ENCODE assay signal across 8 mouse cellular contexts in genomic region chr17:88440285-88441000, GRCm38 (mm10). TPM values are rescaled to one million over a fixed set of nuclear protein-coding genes. Genes with fewer than 3 reads are reported as not detected.
A peak's percentile ranks its signal among the peaks of the same experiment; 100 is the strongest.
DNase-seq lines count a peak whose midpoint lies in the region; ATAC-seq lines count a peak whose summit lies in the region.

Gene Foxn2, plus strand, starts transcription at chr17:88440711.

- peak; percentile 88 for DNase-seq in 3T3-L1 (ENCODE audit: low read depth, low spot score)
- peak; percentile 88 to 94 for DNase-seq in adrenal gland, postnatal 4 days (ENCODE audit: low spot score in 2 of 2)
- DNase-seq in embryonic facial prominence, embryonic 14.5 days (ENCODE audit: low spot score), result peak; percentile 96
- peak; percentile 89 to 91 for DNase-seq in heart, adult 9 months (ENCODE audit: low spot score in 2 of 2)
- peak; percentile 82 to 90 for DNase-seq in monocyte, adult 2 months (ENCODE audit: low read depth in 1 of 2, low spot score in 2 of 2)
- peak; percentile 95 for DNase-seq in spleen, postnatal 36 days (ENCODE audit: low spot score in 2 of 2)

- peak within 1 kb of the TSS; percentile 80 for H3K4me2 ChIP-seq in embryonic facial prominence, embryonic 14.5 days (ENCODE audit: low read depth, low read length)
- H3K4me2 ChIP-seq in kidney, embryonic 14.5 days (replicated peaks; ENCODE audit: low read depth, low read length), result peak within 1 kb of the TSS; percentile 42
- peak within 1 kb of the TSS; percentile 71 for H3K4me2 ChIP-seq in limb, embryonic 15.5 days

- ATAC-seq in embryonic facial prominence, embryonic 14.5 days (ENCODE audit: low read depth), result peak; percentile 89
- peak; percentile 94 for ATAC-seq in kidney, embryonic 14.5 days (ENCODE audit: low FRiP score, low TSS enrichment)
- peak; percentile 92 for ATAC-seq in limb, embryonic 15.5 days (ENCODE audit: insufficient number of reproducible peaks, low FRiP score, low TSS enrichment, low read depth)

- no peaks in the 10 kb centered on the region for H3K9me3 ChIP-seq in embryonic facial prominence, embryonic 14.5 days (ENCODE audit: control insufficient read depth, low read length)
- no peaks in the 10 kb centered on the region for H3K9me3 ChIP-seq in kidney, embryonic 14.5 days (ENCODE audit: control insufficient read depth, low read length)
- H3K9me3 ChIP-seq in limb, embryonic 15.5 days, result no peaks in the 10 kb centered on the region

- peak within 1 kb of the TSS; percentile 92 for H3K27ac ChIP-seq in embryonic facial prominence, embryonic 14.5 days (replicated peaks; ENCODE audit: low read depth, low read length)
- H3K27ac ChIP-seq in kidney, embryonic 14.5 days (ENCODE audit: low read depth, low read length), result peak within 1 kb of the TSS; percentile 88
- H3K27ac ChIP-seq in limb, embryonic 15.5 days, result peak within 1 kb of the TSS; percentile 95

- H3K4me3 ChIP-seq in embryonic facial prominence, embryonic 14.5 days (ENCODE audit: low read depth, low read length), result peak within 1 kb of the TSS; percentile 89
- peak within 1 kb of the TSS; percentile 92 for H3K4me3 ChIP-seq in kidney, embryonic 14.5 days (ENCODE audit: low read length)
- peak within 1 kb of the TSS; percentile 97 for H3K4me3 ChIP-seq in limb, embryonic 15.5 days

- under 1% methylated on average over 33 of the region's 93 CpGs for WGBS in embryonic facial prominence, embryonic 14.5 days
- WGBS in kidney, embryonic 14.5 days, result 0% methylated on average over 70 of the region's 93 CpGs
- under 1% methylated on average over 89 of the region's 93 CpGs for WGBS in limb, embryonic 15.5 days

- H3K9ac ChIP-seq in embryonic facial prominence, embryonic 14.5 days (ENCODE audit: low read depth, low read length), result peak within 1 kb of the TSS; percentile 90
- peak within 1 kb of the TSS; percentile 93 for H3K9ac ChIP-seq in kidney, embryonic 14.5 days (ENCODE audit: low read depth, low read length)
- H3K9ac ChIP-seq in limb, embryonic 15.5 days, result peak within 1 kb of the TSS; percentile 83

- no peaks in the 10 kb centered on the region for H3K27me3 ChIP-seq in embryonic facial prominence, embryonic 14.5 days (replicated peaks; ENCODE audit: control insufficient read depth, insufficient read depth, low read length)
- no peaks in the 10 kb centered on the region for H3K27me3 ChIP-seq in kidney, embryonic 14.5 days (ENCODE audit: control insufficient read depth, insufficient read depth, low read length)
- no peaks in the 10 kb centered on the region for H3K27me3 ChIP-seq in limb, embryonic 15.5 days

- H3K4me1 ChIP-seq in embryonic facial prominence, embryonic 14.5 days (ENCODE audit: control insufficient read depth, insufficient read depth, low read length), result peaks cover 5% of the 10 kb centered on the region; the same call in 1 of the 2 replicates
- H3K4me1 ChIP-seq in kidney, embryonic 14.5 days (ENCODE audit: control insufficient read depth, insufficient read depth, low read length), result no peaks in the 10 kb centered on the region
- peaks cover 4% of the 10 kb centered on the region; the same call in 1 of the 2 replicates for H3K4me1 ChIP-seq in limb, embryonic 15.5 days

- H3K36me3 ChIP-seq in embryonic facial prominence, embryonic 14.5 days (ENCODE audit: control insufficient read depth, insufficient read depth, low read length), result no peaks in the 10 kb centered on the region
- H3K36me3 ChIP-seq in kidney, embryonic 14.5 days (ENCODE audit: control insufficient read depth, insufficient read depth, low read length), result no peaks in the 10 kb centered on the region
- no peaks in the 10 kb centered on the region for H3K36me3 ChIP-seq in limb, embryonic 15.5 days

RNA-seq across cellular contexts. Expression of gene Foxn2, which starts in this region (rescaled TPM):
- total RNA-seq in adrenal gland, postnatal 4 days (2021), result 10 to 100 TPM; 23.3 to 23.6 TPM
- polyA plus RNA-seq in embryonic facial prominence, embryonic 14.5 days (2014; fragmentation: Nextera tagmentation; extraction: Ambion mirVana), result 12.9 and 13.9 TPM in 2 replicates
- polyA plus RNA-seq in kidney, embryonic 14.5 days (2014; fragmentation: Nextera tagmentation; extraction: Ambion mirVana), result 12.2 and 12.6 TPM in 2 replicates
- polyA plus RNA-seq in limb, embryonic 15.5 days (2015; fragmentation: Nextera tagmentation; extraction: Ambion mirVana), result 16.6 and 17.3 TPM in 2 replicates

Comparison
In these comparisons a context has a peak if more than half of its experiments do, and no peak if none do; other contexts are left out.
1. Peak in every context shown above with its lines: DNase-seq, ATAC-seq, H3K4me3 ChIP-seq and H3K27ac ChIP-seq.